Mouse (Mus musculus) cerebellum, adult 2 months (tissue): ENCODE data around the gene Dnah14.

Source experiments
- CTCF ChIP-seq: fragments of 200-500 bp; IDR thresholded peaks from 2 replicates; pipeline ENCODE4 v1.5.1; 2011; ENCODE audit warnings: low read depth, mild to moderate bottlenecking, control low read depth, low read length, moderate library complexity, borderline replicate concordance; ENCODE audit not compliant: insufficient read depth
- POLR2A ChIP-seq: fragments of 200-500 bp; IDR thresholded peaks from 2 replicates; pipeline ENCODE4 v1.6.1; 2011; ENCODE audit warnings: low read length, control low read depth, borderline replicate concordance; ENCODE audit not compliant: insufficient read depth

GRCm38 (mm10) chr1:181647467-181647866 is 71.1 kb downstream of the Dnah14 start:
- TF ChIP-seq CTCF (no peak), POLR2A (no peak)
